Mouse (Mus musculus) megakaryocyte, embryonic 14.5 days (primary cell): Measurements from ENCODE around the gene Dis3l2.

ENCODE experiments used
- FLI1 ChIP-seq: IDR thresholded peaks from 2 replicates; pipeline ENCODE4 v1.6.1; 2012; ENCODE audit warnings: low read length, inconsistent platforms, mixed read lengths
- GATA1 ChIP-seq: IDR thresholded peaks from 3 replicates; pipeline ENCODE4 v1.6.1; 2012; ENCODE audit warnings: mixed read lengths, low read length, inconsistent platforms, borderline replicate concordance

DNA sequence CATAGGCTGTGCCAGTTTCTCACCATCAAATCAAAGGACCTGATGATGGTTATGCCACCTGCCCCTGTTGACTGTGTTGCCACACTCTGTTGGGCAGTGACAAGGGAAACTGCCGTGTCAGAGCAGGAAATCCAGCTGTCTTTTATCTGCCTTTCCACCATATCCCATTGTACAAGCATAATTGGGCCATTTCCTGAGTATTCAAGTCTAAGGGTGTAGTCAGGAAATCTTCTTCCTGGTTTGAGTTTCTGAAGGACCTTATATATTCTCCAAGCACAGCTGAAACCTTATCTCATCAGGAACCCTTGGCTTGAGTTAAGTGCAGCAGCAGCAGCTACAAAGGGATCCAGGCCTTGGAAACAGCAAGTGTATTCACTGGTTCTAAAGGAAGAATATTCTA, 155.3 kb downstream of the Dis3l2 start:
- TF ChIP-seq GATA1 (peak; percentile 18; the same call in 1 of the 3 replicates), FLI1 (peak; percentile 44; the same call in 1 of the 2 replicates)
